Mouse (Mus musculus) lung, postnatal 0 days (tissue): ENCODE data around the gene Sept11.

Experiments
- CTCF ChIP-seq: IDR thresholded peaks from 2 replicates; pipeline ENCODE4 v1.5.1; 2016; ENCODE audit warnings: antibody characterized with exemption, mild to moderate bottlenecking
- EP300 ChIP-seq: IDR thresholded peaks from 2 replicates; pipeline ENCODE4 v1.6.1; 2016; ENCODE audit warnings: antibody characterized with exemption, mild to moderate bottlenecking, control low read depth

DNA sequence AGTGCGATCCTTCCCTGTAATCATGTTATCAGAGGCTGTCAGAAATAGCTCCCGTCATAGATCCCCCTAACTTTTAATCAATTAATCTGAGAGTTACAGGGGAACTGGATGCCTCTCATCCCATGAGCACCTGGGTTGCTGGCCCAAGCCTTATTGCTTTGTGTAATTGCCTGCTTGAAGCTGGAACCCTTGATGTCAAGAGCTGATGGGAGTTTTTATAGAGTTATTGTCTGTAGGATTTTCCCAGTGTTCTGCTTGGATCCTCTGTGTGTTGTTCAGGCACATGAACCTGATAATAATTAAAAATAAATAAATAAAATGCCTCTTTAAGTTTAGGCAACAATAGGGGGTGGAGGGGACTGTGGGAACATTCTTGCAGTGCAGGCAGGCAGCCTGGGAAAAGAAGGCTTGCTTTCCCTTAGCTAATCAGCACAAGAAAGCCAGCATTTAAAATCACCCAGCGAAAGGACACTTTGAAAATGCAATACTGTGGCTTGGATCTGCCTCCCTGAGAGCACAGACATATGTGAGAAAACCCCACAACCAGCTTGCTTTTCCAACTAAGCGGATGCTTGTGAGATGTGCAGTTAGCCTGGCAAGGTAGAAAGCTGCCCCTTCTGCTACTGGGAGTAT is 33.8 kb downstream of the Sept11 start:
- TF ChIP-seq CTCF (no peak), EP300 (no peak)
